Mouse (Mus musculus): Measurements from ENCODE around the gene Mbd5.
A peak's percentile ranks its signal among the peaks of the same experiment; 100 is the strongest.

DNA sequence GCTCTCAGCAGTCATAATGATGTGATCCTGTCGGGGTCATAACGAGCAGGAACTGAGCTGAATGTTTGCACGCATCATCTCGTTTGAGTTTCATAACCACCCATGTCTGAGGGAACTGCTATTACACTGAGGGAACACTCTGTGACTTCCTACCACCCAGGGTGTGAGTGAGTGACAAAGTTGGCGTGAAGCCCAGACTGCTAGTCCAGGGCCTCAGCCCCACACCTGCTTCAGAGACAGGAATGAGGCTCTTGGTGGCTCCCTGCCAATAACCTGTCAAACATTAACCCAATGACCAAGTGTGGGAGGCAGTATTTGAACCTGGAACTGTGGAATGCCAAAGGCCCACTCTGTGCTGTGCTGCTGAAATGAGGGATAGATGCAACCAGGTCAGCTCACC lies 400.5 kb downstream of the Mbd5 start:
- TF ChIP-seq CTCF (IDR thresholded peaks at IDR 0.05; ENCODE audit: low read depth) (no peak), EP300 (IDR thresholded peaks at IDR 0.05; ENCODE audit: low read depth) (peak; percentile 53; the same call in 1 of the 2 replicates)

All from liver, postnatal 0 days (tissue).